In the genomic region with DNA sequence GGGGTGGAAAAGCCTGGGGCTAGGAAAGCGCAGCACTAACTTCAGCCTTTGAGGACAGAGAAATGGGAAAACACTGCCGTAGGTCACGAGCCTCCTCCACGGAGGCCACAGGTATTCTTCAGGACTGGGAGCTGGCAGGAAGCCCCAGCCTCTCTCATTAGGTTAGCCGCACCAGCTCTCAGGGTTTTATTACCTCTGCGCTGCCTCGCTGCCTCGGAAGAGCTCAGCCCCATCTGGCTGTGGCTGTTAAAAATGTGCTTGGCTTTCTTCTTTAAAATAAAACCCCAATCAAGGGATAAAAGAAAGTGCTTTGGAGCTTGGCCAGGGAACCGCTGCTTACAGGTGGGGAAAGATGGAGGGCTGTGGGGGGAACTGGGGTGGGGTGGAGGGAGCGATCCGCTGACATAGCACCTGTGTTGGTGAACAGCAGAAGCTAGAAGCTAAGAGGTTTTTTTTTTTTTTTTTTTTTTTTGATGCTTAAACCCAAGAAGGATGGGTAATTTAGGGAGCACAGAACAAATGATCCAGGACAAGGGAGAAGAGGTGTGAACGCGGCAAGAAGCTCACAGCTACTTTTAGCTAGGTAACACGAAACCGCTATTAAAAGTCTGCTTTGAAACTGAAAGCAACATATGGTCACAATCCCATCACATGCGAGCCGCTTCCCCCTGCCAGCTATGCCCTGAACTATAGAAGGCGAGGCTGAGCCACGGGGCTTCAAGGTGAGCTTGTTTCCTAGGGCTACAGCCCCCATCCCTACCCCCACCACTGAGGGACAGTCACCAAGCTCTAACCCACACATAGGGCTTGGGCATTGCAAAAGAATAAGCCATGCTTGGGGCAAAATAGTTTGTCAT, we compare ENCODE assay signal across 8 mouse cellular contexts. TPM values are rescaled to one million over a fixed set of nuclear protein-coding genes. Genes with fewer than 3 reads are reported as not detected.
DNase-seq lines count a peak whose midpoint lies in the region; ATAC-seq and TF ChIP-seq lines count a peak whose summit lies in the region.

No protein-coding gene starts in this region.

- no peaks in the 10 kb centered on the region for H3K9me3 ChIP-seq in hindbrain, embryonic 14.5 days (ENCODE audit: control insufficient read depth, low read length)
- H3K9me3 ChIP-seq in limb, embryonic 15.5 days: no peaks in the 10 kb centered on the region

- H3K27ac ChIP-seq in gastrocnemius, adult 2 months: no peak overlapping the region
- H3K27ac ChIP-seq in hindbrain, embryonic 14.5 days: no peak overlapping the region
- peak overlapping the region; percentile 47; the same call in 1 of the 2 replicates for H3K27ac ChIP-seq in limb, embryonic 15.5 days

- H3K9ac ChIP-seq in hindbrain, embryonic 14.5 days: no peak overlapping the region
- no peak overlapping the region for H3K9ac ChIP-seq in limb, embryonic 15.5 days

- H3K36me3 ChIP-seq in hindbrain, embryonic 14.5 days (replicated peaks; ENCODE audit: control insufficient read depth, insufficient read depth): no peaks in the 10 kb centered on the region
- no peaks in the 10 kb centered on the region for H3K36me3 ChIP-seq in limb, embryonic 15.5 days

- no peaks in the 10 kb centered on the region for H3K27me3 ChIP-seq in hindbrain, embryonic 14.5 days (ENCODE audit: control insufficient read depth, insufficient read depth, low read length)
- peaks cover 4% of the 10 kb centered on the region; the same call in 1 of the 2 replicates for H3K27me3 ChIP-seq in limb, embryonic 15.5 days

- no peak for ATAC-seq in hindbrain, embryonic 14.5 days (ENCODE audit: low FRiP score)
- ATAC-seq in limb, embryonic 15.5 days (ENCODE audit: insufficient number of reproducible peaks, low FRiP score, low TSS enrichment, low read depth): peak; percentile 52; the same call in 1 of the 2 replicates

- DNase-seq in gastrocnemius, adult 2 months: no peak
- DNase-seq in gastrocnemius, adult 8-10 months (ENCODE audit: low spot score in 2 of 2): no peak
- peak; percentile 27 to 34 for DNase-seq in B cell, adult 2 months
- peak; percentile 29 for DNase-seq in hindbrain, embryonic 14.5 days (ENCODE audit: low spot score)
- DNase-seq in left cerebral cortex, adult 9 months (ENCODE audit: low spot score in 2 of 2): no peak
- DNase-seq in cerebellum, adult 11 months: no peak
- no peak for DNase-seq in thymus, postnatal 36 days

- intact Hi-C loops in gastrocnemius, adult 2 months (cut with DNase I): loop anchor here (5.0 to 10.0 kb wide), 3 partner anchors 35 to 558 kb away; partner anchors contain the start of gene Inhbb

- H3K4me1 ChIP-seq in hindbrain, embryonic 14.5 days (replicated peaks; ENCODE audit: control insufficient read depth, insufficient read depth, low read length): no peaks in the 10 kb centered on the region; the same call in 1 of the 2 replicates
- H3K4me1 ChIP-seq in limb, embryonic 15.5 days: peaks cover 23% of the 10 kb centered on the region

- H3K4me3 ChIP-seq in gastrocnemius, adult 2 months: peak overlapping the region; percentile 49
- H3K4me3 ChIP-seq in hindbrain, embryonic 14.5 days (replicated peaks; ENCODE audit: low read length): no peak overlapping the region
- H3K4me3 ChIP-seq in limb, embryonic 15.5 days: peak overlapping the region; percentile 23

- TF ChIP-seq CTCF in gastrocnemius, adult 2 months (IDR thresholded peaks at IDR 0.05): no peak

- no peak overlapping the region for H3K4me2 ChIP-seq in hindbrain, embryonic 14.5 days (replicated peaks)
- peak overlapping the region; percentile 48 for H3K4me2 ChIP-seq in limb, embryonic 15.5 days

- 53% methylated on average over 19 of the region's 19 CpGs for WGBS in hindbrain, embryonic 14.5 days
- WGBS in limb, embryonic 15.5 days: 4% methylated on average over 19 of the region's 19 CpGs

RNA-seq across cellular contexts. Expression of gene Inhbb, which starts 34.9 kb away (rescaled TPM):
- total RNA-seq in gastrocnemius, adult 2 months (2021): under 1 TPM; 0.43 to 0.89 TPM
- 1 to 10 TPM in 1 of 4 experiments, under 1 TPM in 3; 0.39 to 1.3 (median 0.67) TPM for total RNA-seq in gastrocnemius, adult 8-10 months (2022)
- polyA plus RNA-seq in hindbrain, embryonic 14.5 days (2014; fragmentation: Nextera tagmentation; extraction: Ambion mirVana): 1.8 and 2.7 TPM in 2 replicates
- 1.8 and 2.6 TPM in 2 replicates for polyA plus RNA-seq in limb, embryonic 15.5 days (2015; fragmentation: Nextera tagmentation; extraction: Ambion mirVana)

RNA-seq across cellular contexts. Expression of gene Ralb, which starts 47.7 kb away (rescaled TPM):
- total RNA-seq in gastrocnemius, adult 2 months (2021): 1 to 10 TPM; 6.7 to 7.8 TPM
- 1 to 10 TPM; 6.2 to 9.9 (median 7.0) TPM for total RNA-seq in gastrocnemius, adult 8-10 months (2022)
- polyA plus RNA-seq in hindbrain, embryonic 14.5 days (2014; fragmentation: Nextera tagmentation; extraction: Ambion mirVana): 57.5 and 62.5 TPM in 2 replicates
- polyA plus RNA-seq in limb, embryonic 15.5 days (2015; fragmentation: Nextera tagmentation; extraction: Ambion mirVana): 135 and 136 TPM in 2 replicates

Comparison
In these comparisons a context has a peak if more than half of its experiments do, and no peak if none do; other contexts are left out.
1. DNase-seq: peak in B cell, adult 2 months (2 of 2) and hindbrain, embryonic 14.5 days (single experiment); none in gastrocnemius, adult 2 months (single experiment), gastrocnemius, adult 8-10 months (0 of 2), left cerebral cortex, adult 9 months (0 of 2), cerebellum, adult 11 months (single experiment) and thymus, postnatal 36 days (0 of 2).